Mouse (Mus musculus) heart, embryonic 14.5 days (tissue): ENCODE results near the gene Zfp943. TPM values are rescaled to one million over a fixed set of nuclear protein-coding genes. Genes with fewer than 3 reads are reported as not detected.

Experiments
- ATAC-seq: fragments of 200-750 bp; cut with Nextera tagmentation; 2 replicates; pipeline ENCODE4 v1.8.0; 2017; ENCODE audit warnings: low read depth, moderate TSS enrichment; ENCODE audit not compliant: insufficient number of reproducible peaks, insufficient read depth, low FRiP score
- H3K27ac ChIP-seq, 2 experiments: fragments of 200-500 bp in 1 of 2; fragments of 300-500 bp in 1 of 2; sonication (generic) in 1 of 2; replicated peaks in 1 of 2; 2 replicates each; pipeline ENCODE4 v1.5.1; 2012 to 2014; ENCODE audit warnings: low read depth in 2 of 2, low read length in 2 of 2, control low read depth in 1 of 2, mild to moderate bottlenecking in 1 of 2, mixed read lengths in 1 of 2; ENCODE audit not compliant: control insufficient read depth in 1 of 2, insufficient read depth in 1 of 2
- H3K27me3 ChIP-seq: fragments of 300-500 bp; sonication (generic); 2 replicates; pipeline ENCODE4 v1.6.1; 2014; ENCODE audit warnings: mild to moderate bottlenecking, low read length, control low read depth; ENCODE audit not compliant: control insufficient read depth, insufficient read depth
- H3K36me3 ChIP-seq: fragments of 300-500 bp; sonication (generic); 2 replicates; pipeline ENCODE4 v1.6.1; 2014; ENCODE audit warnings: mild to moderate bottlenecking, control low read depth, low read length, mixed read lengths; ENCODE audit not compliant: control insufficient read depth, insufficient read depth
- H3K4me1 ChIP-seq, 2 experiments: fragments of 200-500 bp in 1 of 2; fragments of 300-500 bp in 1 of 2; sonication (generic) in 1 of 2; 2 replicates each; pipeline ENCODE4 v1.6.1; 2012 to 2014; ENCODE audit warnings: low read length in 2 of 2, control low read depth in 1 of 2, mixed read lengths in 1 of 2; ENCODE audit not compliant: control insufficient read depth in 2 of 2, insufficient read depth in 2 of 2
- H3K4me2 ChIP-seq: fragments of 300-500 bp; sonication (generic); 2 replicates; pipeline ENCODE4 v1.6.1; 2014; ENCODE audit warnings: mild to moderate bottlenecking, low read length
- H3K4me3 ChIP-seq, 2 experiments: fragments of 200-500 bp in 1 of 2; fragments of 300-500 bp in 1 of 2; sonication (generic) in 1 of 2; 2 replicates each; pipeline ENCODE4 v1.5.1; 2012 to 2014; ENCODE audit warnings: low read length in 2 of 2, mild to moderate bottlenecking in 2 of 2, control low read depth in 1 of 2, low read depth in 1 of 2, moderate library complexity in 1 of 2; ENCODE audit not compliant: control insufficient read depth in 1 of 2, insufficient read depth in 1 of 2
- H3K9ac ChIP-seq: fragments of 300-500 bp; sonication (generic); 2 replicates; pipeline ENCODE4 v1.6.1; 2014; ENCODE audit warnings: mild to moderate bottlenecking, low read length
- H3K9me3 ChIP-seq: fragments of 300-500 bp; sonication (generic); 2 replicates; pipeline ENCODE4 v1.6.1; 2016; ENCODE audit warnings: low read length, control low read depth; ENCODE audit not compliant: control insufficient read depth
- polyA plus RNA-seq: library from polyadenylated mRNA; unstranded; fragments of >200 nt; fragmentation: Nextera tagmentation; extraction: Ambion mirVana; gene quantifications from 2 replicates; pipeline ENCODE4 v1.2.1, GENCODE M21; 2014

Zfp943 gene
- polyA plus RNA-seq, 1 experiment from 2014 or later, result 15.5 TPM

DNA sequence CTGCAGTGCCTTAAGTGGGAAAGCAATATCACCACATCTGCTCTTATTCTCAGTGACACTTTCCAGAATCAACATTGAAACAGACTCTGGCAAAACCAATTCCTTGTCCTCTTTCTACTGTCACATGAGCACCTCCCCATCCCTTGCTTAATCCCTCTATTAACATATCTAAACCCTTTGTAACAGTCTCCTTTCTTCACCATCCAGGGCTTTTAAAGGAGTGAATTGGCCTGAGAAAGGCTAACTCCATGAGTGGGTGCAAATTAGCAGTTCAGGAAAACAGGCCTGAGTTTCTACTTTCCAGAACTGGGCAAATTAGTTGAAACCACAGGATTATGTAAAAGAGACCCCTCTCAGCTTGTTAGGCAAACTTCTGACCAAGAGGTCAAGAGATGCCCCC lies 156.4 kb downstream of the Zfp943 start:
- Histone ChIP-seq H3K4me1 (no peaks in the 10 kb centered on the region), H3K36me3 (no peaks in the 10 kb centered on the region), H3K27ac (no peak overlapping the region), H3K4me2 (no peak overlapping the region), H3K9ac (no peak overlapping the region), H3K27me3 (no peaks in the 10 kb centered on the region), H3K9me3 (0 out of 2 replicates have a peak, but pooled peaks cover 3% of the 10 kb centered on the region), H3K4me3 (no peak overlapping the region)
- no peak for ATAC-seq

Other genes with a start within 250 kb of the Zfp943 start
- gene Zfp229, start 231.8 kb upstream of the Zfp943 start, polyA plus RNA-seq, result 5.2 and 5.7 TPM in 2 replicates
- 5.0 and 5.4 TPM in 2 replicates for gene Zfp820, start 116.8 kb upstream of the Zfp943 start, polyA plus RNA-seq
- gene Zfp995, start 52.6 kb upstream of the Zfp943 start, polyA plus RNA-seq, result 4.1 and 4.9 TPM in 2 replicates
- 12.5 and 14.2 TPM in 2 replicates for gene Zfp942, start 88 bp upstream of the Zfp943 start, polyA plus RNA-seq
- 2.7 and 3.1 TPM in 2 replicates for gene Zfp947, start 203.6 kb downstream of the Zfp943 start, polyA plus RNA-seq